Mouse (Mus musculus) intestine, postnatal 0 days (tissue): ENCODE data around the gene Vmn1r88. TPM values are rescaled to one million over a fixed set of nuclear protein-coding genes. Genes with fewer than 3 reads are reported as not detected.
"Not testable (repeated sequence)": the region's sequence is repeated elsewhere in the genome, so short reads cannot be mapped to it uniquely, and the experiment has no call there.

ENCODE experiments used
- ATAC-seq: fragments of 200-750 bp; cut with Nextera tagmentation; 2 replicates; pipeline ENCODE4 v1.8.0; 2017; ENCODE audit warnings: mild to moderate bottlenecking, moderate TSS enrichment, moderate library complexity
- H3K27ac ChIP-seq: fragments of 300-500 bp; sonication (generic); 2 replicates; pipeline ENCODE4 v1.5.1; 2014; ENCODE audit warnings: mild to moderate bottlenecking, low read depth, low read length, moderate library complexity
- H3K27me3 ChIP-seq: fragments of 300-500 bp; sonication (generic); replicated peaks from 2 replicates; pipeline ENCODE4 v1.6.1; 2014; ENCODE audit warnings: low read length, mixed read lengths; ENCODE audit not compliant: control insufficient read depth, insufficient read depth
- H3K36me3 ChIP-seq: fragments of 300-500 bp; sonication (generic); 2 replicates; pipeline ENCODE4 v1.6.1; 2014; ENCODE audit warnings: mild to moderate bottlenecking, moderate library complexity; ENCODE audit not compliant: control insufficient read depth, insufficient read depth
- H3K4me1 ChIP-seq: fragments of 300-500 bp; sonication (generic); replicated peaks from 2 replicates; pipeline ENCODE4 v1.6.1; 2014; ENCODE audit warnings: antibody characterized with exemption, low read length, mixed read lengths; ENCODE audit not compliant: control insufficient read depth, insufficient read depth
- H3K4me2 ChIP-seq: fragments of 300-500 bp; sonication (generic); replicated peaks from 2 replicates; pipeline ENCODE4 v1.6.1; 2014; ENCODE audit warnings: low read depth, mild to moderate bottlenecking, moderate library complexity
- H3K4me3 ChIP-seq: fragments of 300-500 bp; sonication (generic); 2 replicates; pipeline ENCODE4 v1.5.1; 2014; ENCODE audit warnings: low read depth, low read length
- H3K9ac ChIP-seq: fragments of 300-500 bp; sonication (generic); 2 replicates; pipeline ENCODE4 v1.6.1; 2014; ENCODE audit warnings: mild to moderate bottlenecking, low read depth, low read length
- H3K9me3 ChIP-seq: fragments of 300-500 bp; sonication (generic); 2 replicates; pipeline ENCODE4 v1.6.1; 2016; ENCODE audit warnings: mixed run types; ENCODE audit not compliant: control insufficient read depth
- CTCF ChIP-seq: sonication (generic); IDR thresholded peaks from 2 replicates; pipeline ENCODE4 v1.5.1; 2016; ENCODE audit warnings: low read depth, mild to moderate bottlenecking, control low read depth, antibody characterized with exemption, moderate library complexity
- WGBS: fragments of 180-500 bp; shearing (Covaris S2); extraction: QIAGEN DNeasy Blood & Tissue Kit; methylation state at CpG from one replicate; pipeline ENCODE4 v1.1.7; 2014; 5-methylcytosine and 5-hydroxymethylcytosine counted together
- polyA plus RNA-seq: library from polyadenylated mRNA; unstranded; fragments of >200 nt; fragmentation: Nextera tagmentation; extraction: Ambion mirVana; gene quantifications from 2 replicates; pipeline ENCODE4 v1.2.1, GENCODE M21; 2015

Gene Vmn1r88
- not detected in 2 replicates for polyA plus RNA-seq

DNA sequence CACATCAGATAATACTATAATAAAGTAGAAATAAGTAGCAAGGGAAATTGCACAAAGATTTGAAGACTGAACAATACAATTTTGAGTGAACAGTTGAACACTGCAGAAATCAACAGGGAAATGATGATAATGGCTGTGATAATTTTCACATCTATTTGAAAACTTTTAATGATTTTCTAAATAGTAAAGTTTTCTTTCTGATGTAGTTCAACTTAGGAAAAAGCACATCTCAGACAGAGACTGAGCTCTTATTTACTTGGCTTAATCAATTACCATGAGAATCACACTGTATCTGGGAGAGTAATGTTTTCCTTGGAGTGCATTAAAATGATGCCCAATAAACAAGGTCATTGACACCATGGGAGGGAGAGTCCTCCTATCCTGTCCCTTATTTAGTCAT lies at the start of gene Vmn1r88:
Gene Vmn1r88 (plus strand): TSS at position 301 of the 400 bp plus-strand sequence.
- no peaks in the 10 kb centered on the region for H3K27me3 ChIP-seq
- H3K4me2 ChIP-seq, result no peak within 1 kb of the TSS
- no peak for ATAC-seq
- H3K4me1 ChIP-seq, result no peaks in the 10 kb centered on the region
- H3K36me3 ChIP-seq, result no peaks in the 10 kb centered on the region
- H3K9ac ChIP-seq, result no peak within 1 kb of the TSS
- no peaks in the 10 kb centered on the region for H3K9me3 ChIP-seq
- no peak within 1 kb of the TSS for H3K4me3 ChIP-seq
- no peak for TF ChIP-seq CTCF
- H3K27ac ChIP-seq, result no peak within 1 kb of the TSS

DNA sequence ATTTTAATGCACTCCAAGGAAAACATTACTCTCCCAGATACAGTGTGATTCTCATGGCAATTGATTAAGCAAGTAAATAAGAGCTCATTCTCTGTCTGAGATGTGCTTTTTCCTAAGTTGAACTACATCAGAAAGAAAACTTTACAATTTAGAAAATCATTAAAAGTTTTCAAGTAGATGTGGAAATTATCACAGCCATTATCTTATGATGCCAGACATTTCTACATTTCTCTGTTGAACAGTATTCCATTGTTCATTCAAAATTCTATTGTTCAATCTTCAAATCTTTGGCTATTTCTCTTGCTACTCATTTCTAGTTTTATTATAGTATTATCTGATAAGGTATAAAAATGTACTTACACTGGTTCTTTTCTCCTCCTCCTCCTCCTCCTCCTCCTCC lies 39.6 kb upstream of the Vmn1r88 start, which contains the start of gene Vmn1r86:
Gene Vmn1r86 (minus strand): TSS at position 101 of the 400 bp plus-strand sequence.
- Histone ChIP-seq H3K4me2 (no peak within 1 kb of the TSS), H3K27ac (no peak within 1 kb of the TSS), H3K27me3 (no peaks in the 10 kb centered on the region), H3K9ac (no peak within 1 kb of the TSS), H3K9me3 (no peaks in the 10 kb centered on the region), H3K4me1 (no peaks in the 10 kb centered on the region), H3K4me3 (no peak within 1 kb of the TSS), H3K36me3 (no peaks in the 10 kb centered on the region)
- no peak for ATAC-seq
- no peak for TF ChIP-seq CTCF

DNA sequence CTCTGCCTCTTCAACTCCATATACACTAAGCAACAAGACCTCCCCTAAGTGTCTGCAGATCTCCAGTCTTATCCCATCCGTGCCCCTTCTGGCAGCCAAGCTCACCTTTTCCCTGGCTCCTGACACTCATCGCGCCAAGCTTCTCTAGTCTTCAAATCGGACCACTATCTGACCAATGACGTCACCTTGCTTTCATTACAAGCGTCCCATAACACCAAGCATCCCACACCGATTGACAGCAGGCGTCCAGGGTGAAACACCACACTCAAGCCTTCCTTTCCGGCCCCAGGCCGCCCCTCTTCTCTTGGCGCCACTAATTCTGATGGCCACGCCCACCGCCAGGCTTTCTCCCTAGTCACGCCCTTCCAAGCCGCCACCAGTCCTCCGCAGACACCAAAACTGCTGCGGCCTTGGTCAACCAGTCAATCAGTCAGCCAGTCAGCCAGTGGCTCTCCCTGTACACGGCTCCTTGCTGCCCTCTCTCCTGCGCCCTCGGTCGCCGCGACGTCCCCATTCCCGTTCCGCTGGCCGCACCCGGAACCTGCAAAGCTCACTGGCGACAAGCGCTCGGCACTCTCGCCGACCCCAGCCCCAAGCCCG lies 35.7 kb upstream of the Vmn1r88 start:
- H3K4me1 ChIP-seq, H3K9ac ChIP-seq, H3K27me3 ChIP-seq, H3K9me3 ChIP-seq, H3K4me3 ChIP-seq, H3K36me3 ChIP-seq, H3K27ac ChIP-seq: not testable (repeated sequence)
- peak; percentile 66 for ATAC-seq
- H3K4me2 ChIP-seq, result peak overlapping the region; percentile 48
- under 1% methylated on average over 16 of the region's 34 CpGs for WGBS

DNA sequence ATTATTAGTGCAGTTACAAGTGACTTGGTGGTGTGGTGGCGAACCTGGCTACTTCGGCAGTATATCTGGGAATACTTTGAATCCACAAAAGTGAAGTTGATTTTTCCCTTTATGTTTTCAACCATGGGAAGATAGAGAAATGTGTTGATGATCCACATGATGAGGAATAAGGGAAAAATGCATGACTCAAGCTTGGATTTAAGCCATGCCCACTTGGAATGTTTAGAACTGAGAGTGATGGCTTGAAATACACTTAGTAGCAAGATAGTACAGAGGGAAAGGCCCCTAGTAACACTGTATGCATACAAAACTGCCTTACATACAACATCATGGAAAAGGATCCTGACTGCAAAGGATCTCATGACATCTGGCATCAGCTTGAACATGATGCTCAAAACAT lies 27.5 kb upstream of the Vmn1r88 start:
- Histone ChIP-seq H3K4me3 (no peak overlapping the region), H3K27ac (no peak overlapping the region), H3K36me3 (no peaks in the 10 kb centered on the region), H3K9me3 (no peaks in the 10 kb centered on the region), H3K9ac (no peak overlapping the region), H3K4me2 (no peak overlapping the region), H3K4me1 (no peaks in the 10 kb centered on the region), H3K27me3 (no peaks in the 10 kb centered on the region)
- WGBS, result 88% methylated on average over 2 of the region's 2 CpGs
- TF ChIP-seq CTCF, result no peak
- no peak for ATAC-seq

DNA sequence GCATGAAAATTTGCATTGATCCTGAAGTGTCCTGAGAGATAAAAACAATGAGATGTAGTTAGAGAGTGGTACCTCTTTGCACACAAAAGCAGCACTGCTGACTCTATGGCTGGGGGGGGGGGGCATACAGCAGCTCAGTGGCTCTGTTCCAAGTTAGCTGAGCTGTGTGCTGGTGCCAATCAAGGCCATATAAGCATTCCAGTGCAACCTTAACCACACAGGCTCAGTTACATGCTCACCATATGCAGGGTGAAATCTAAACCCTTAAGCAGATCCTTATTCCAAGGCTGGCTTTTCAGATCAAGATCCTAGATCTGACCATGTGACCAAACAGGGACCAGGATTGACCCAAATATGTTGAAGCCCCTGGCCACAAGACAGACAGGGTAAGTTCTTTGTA lies 22.0 kb upstream of the Vmn1r88 start:
- H3K4me2 ChIP-seq, result no peak overlapping the region
- ATAC-seq, result no peak
- no peak overlapping the region for H3K9ac ChIP-seq
- H3K4me1 ChIP-seq, result no peaks in the 10 kb centered on the region
- H3K27ac ChIP-seq, result no peak overlapping the region
- H3K9me3 ChIP-seq, result no peaks in the 10 kb centered on the region
- no peak overlapping the region for H3K4me3 ChIP-seq
- no peaks in the 10 kb centered on the region for H3K36me3 ChIP-seq
- TF ChIP-seq CTCF, result no peak
- no peaks in the 10 kb centered on the region for H3K27me3 ChIP-seq

DNA sequence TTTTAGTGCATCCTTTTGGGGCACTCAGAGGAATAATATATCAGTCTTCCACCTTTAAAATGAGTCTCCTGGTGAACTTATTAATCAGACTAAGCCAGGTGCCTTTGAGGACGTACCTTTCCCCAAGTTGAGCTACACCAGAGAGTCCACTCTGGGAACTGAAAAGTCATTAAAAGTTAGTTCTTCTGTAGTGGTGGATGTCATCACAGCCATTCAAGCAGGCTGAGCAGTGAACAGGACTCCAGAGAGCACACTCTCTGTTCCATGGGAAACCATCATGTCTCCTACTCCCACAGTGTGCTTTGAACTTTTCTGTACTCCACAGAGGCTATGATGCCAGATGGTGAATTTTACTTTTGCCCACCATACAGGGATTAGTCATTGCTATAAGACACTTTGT lies 19.3 kb upstream of the Vmn1r88 start, which contains the start of gene Vmn1r87:
Gene Vmn1r87 (minus strand): TSS at position 101 of the 400 bp plus-strand sequence.
- no peak for TF ChIP-seq CTCF
- Histone ChIP-seq H3K4me3 (no peak within 1 kb of the TSS), H3K27ac (no peak within 1 kb of the TSS), H3K4me2 (no peak within 1 kb of the TSS), H3K9ac (no peak within 1 kb of the TSS), H3K36me3 (no peaks in the 10 kb centered on the region), H3K9me3 (no peaks in the 10 kb centered on the region), H3K4me1 (no peaks in the 10 kb centered on the region), H3K27me3 (no peaks in the 10 kb centered on the region)
- ATAC-seq, result no peak
- WGBS, result 76% methylated on average over 1 of the region's 1 CpGs

DNA sequence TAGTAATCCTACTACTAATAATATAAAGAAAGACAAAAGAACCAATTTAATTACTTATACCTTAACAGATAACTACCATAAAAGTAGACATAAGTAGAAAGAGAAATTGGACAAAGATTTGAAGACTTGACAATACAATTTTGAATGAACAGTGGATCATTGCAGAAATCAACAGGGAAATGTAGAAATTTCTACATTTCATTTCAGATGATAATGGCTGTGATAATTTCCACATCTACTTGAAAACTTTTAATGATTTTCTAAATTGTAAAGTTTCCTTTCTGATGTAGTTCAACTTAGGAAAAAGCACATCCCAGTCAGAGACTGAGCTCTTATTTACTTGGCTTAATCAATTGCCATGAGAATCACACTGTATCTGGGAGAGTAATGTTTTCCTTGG lies 53.4 kb downstream of the Vmn1r88 start, which contains the start of gene Vmn1r89:
Gene Vmn1r89 (plus strand): TSS at position 301 of the 400 bp plus-strand sequence.
- no peak for ATAC-seq
- no peaks in the 10 kb centered on the region for H3K9me3 ChIP-seq
- no peak within 1 kb of the TSS for H3K4me2 ChIP-seq
- H3K4me3 ChIP-seq, result no peak within 1 kb of the TSS
- no peak within 1 kb of the TSS for H3K9ac ChIP-seq
- TF ChIP-seq CTCF, result no peak
- no peaks in the 10 kb centered on the region for H3K27me3 ChIP-seq
- H3K36me3 ChIP-seq, result no peaks in the 10 kb centered on the region
- no peaks in the 10 kb centered on the region for H3K4me1 ChIP-seq
- no peak within 1 kb of the TSS for H3K27ac ChIP-seq

Other genes starting within 250 kb of the Vmn1r88 start
- 555 and 561 TPM in 2 replicates for gene Rps5, start 237.3 kb upstream of the Vmn1r88 start, polyA plus RNA-seq
- gene Rnf225, start 232.2 kb upstream of the Vmn1r88 start, polyA plus RNA-seq, result 0.05 and 0.09 TPM in 2 replicates
- gene Zfp324, start 193.7 kb upstream of the Vmn1r88 start, polyA plus RNA-seq, result 4.0 and 4.1 TPM in 2 replicates
- gene Zfp446, start 181.7 kb upstream of the Vmn1r88 start, polyA plus RNA-seq, result 2.5 and 2.6 TPM in 2 replicates
- gene Slc27a5, start 161.4 kb upstream of the Vmn1r88 start, polyA plus RNA-seq, result 0.18 and 0.22 TPM in 2 replicates
- 82.8 and 85.3 TPM in 2 replicates for gene Trim28, start 160.5 kb upstream of the Vmn1r88 start, polyA plus RNA-seq
- 11.2 and 11.6 TPM in 2 replicates for gene Zbtb45, start 149.5 kb upstream of the Vmn1r88 start, polyA plus RNA-seq
- gene Chmp2a, start 124.8 kb upstream of the Vmn1r88 start, polyA plus RNA-seq, result 323 and 329 TPM in 2 replicates
- 96.8 and 107 TPM in 2 replicates for gene Ube2m, start 121.3 kb upstream of the Vmn1r88 start, polyA plus RNA-seq
- gene Mzf1, start 104.8 kb upstream of the Vmn1r88 start, polyA plus RNA-seq, result 0.83 and 1.1 TPM in 2 replicates
- gene Vmn1r85, start 64.4 kb upstream of the Vmn1r88 start, polyA plus RNA-seq, result not detected in 2 replicates
- not detected in 2 replicates for gene Vmn1r86, start 39.7 kb upstream of the Vmn1r88 start, polyA plus RNA-seq
- gene Vmn1r87, start 19.4 kb upstream of the Vmn1r88 start, polyA plus RNA-seq, result not detected in 2 replicates
- not detected in 2 replicates for gene Vmn1r89, start 53.5 kb downstream of the Vmn1r88 start, polyA plus RNA-seq
- gene Lig1, start 117.7 kb downstream of the Vmn1r88 start, polyA plus RNA-seq, result 30.0 and 34.4 TPM in 2 replicates
- gene Zswim9, start 119.2 kb downstream of the Vmn1r88 start, polyA plus RNA-seq, result 1.6 and 1.9 TPM in 2 replicates
- gene Pla2g4c, start 165.1 kb downstream of the Vmn1r88 start, polyA plus RNA-seq, result 0.20 and 0.21 TPM in 2 replicates
- not detected in 2 replicates for gene Cabp5, start 238.6 kb downstream of the Vmn1r88 start, polyA plus RNA-seq